Mouse (Mus musculus) embryonic facial prominence, embryonic 14.5 days (tissue): ENCODE measurements at regions not wholly inside any gene's neighbourhood (a gene's known extent, or its start where the extent isn't known, plus 50 kb on each side); places are given as distances from the start of the nearest gene placed in this dataset.

Source experiments
- ATAC-seq: fragments of 200-750 bp; cut with Nextera tagmentation; 2 replicates; pipeline ENCODE4 v1.8.0; 2017; ENCODE audit warnings: low read depth, moderate number of reproducible peaks, moderate TSS enrichment
- DNase-seq: peaks from one replicate; pipeline ENCODE4 v3.0.0-alpha.2; 2015; ENCODE audit warnings: low spot score
- H3K27ac ChIP-seq: fragments of 300-500 bp; sonication (generic); replicated peaks from 2 replicates; pipeline ENCODE4 v1.5.1; 2014; ENCODE audit warnings: low read depth, mild to moderate bottlenecking, low read length, moderate library complexity
- H3K27me3 ChIP-seq: fragments of 300-500 bp; sonication (generic); replicated peaks from 2 replicates; pipeline ENCODE4 v1.6.1; 2014; ENCODE audit warnings: low read length; ENCODE audit not compliant: control insufficient read depth, insufficient read depth
- H3K36me3 ChIP-seq: fragments of 300-500 bp; sonication (generic); 2 replicates; pipeline ENCODE4 v1.6.1; 2014; ENCODE audit warnings: low read length, mixed read lengths; ENCODE audit not compliant: control insufficient read depth, insufficient read depth
- H3K4me1 ChIP-seq: fragments of 300-500 bp; sonication (generic); 2 replicates; pipeline ENCODE4 v1.6.1; 2014; ENCODE audit warnings: antibody characterized with exemption, low read length; ENCODE audit not compliant: control insufficient read depth, insufficient read depth
- H3K4me2 ChIP-seq: fragments of 300-500 bp; sonication (generic); 2 replicates; pipeline ENCODE4 v1.6.1; 2014; ENCODE audit warnings: low read depth, mild to moderate bottlenecking, low read length, moderate library complexity, mixed read lengths
- H3K4me3 ChIP-seq: fragments of 300-500 bp; sonication (generic); 2 replicates; pipeline ENCODE4 v1.5.1; 2014; ENCODE audit warnings: low read depth, mild to moderate bottlenecking, low read length
- H3K9ac ChIP-seq: fragments of 300-500 bp; sonication (generic); 2 replicates; pipeline ENCODE4 v1.6.1; 2014; ENCODE audit warnings: low read depth, mild to moderate bottlenecking, low read length, moderate library complexity, mixed read lengths
- H3K9me3 ChIP-seq: fragments of 300-500 bp; sonication (generic); 2 replicates; pipeline ENCODE4 v1.6.1; 2016; ENCODE audit warnings: low read length; ENCODE audit not compliant: control insufficient read depth
- WGBS: fragments of 180-500 bp; shearing (Covaris S2); extraction: QIAGEN DNeasy Blood & Tissue Kit; methylation state at CpG from one replicate; pipeline ENCODE4 v1.1.7; 2014; 5-methylcytosine and 5-hydroxymethylcytosine counted together

DNA sequence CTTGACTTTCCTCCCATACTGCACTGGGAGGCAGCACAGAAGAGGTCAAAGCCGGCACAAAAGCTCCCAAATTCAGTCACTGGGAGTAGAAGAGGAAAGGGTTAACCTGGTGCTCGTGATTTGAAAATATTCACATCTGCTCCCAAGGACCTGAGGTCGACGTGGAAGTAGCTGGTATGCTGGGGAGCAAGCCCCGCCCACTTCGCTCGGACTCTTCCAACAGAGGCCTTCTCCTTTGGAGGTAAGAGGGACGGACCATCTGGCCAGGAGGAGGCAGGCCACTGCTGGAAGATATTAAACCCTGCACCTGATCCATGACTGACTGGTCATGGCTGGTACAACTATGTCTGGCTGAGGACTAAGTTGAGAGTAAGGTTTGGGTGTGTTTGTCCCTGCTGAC lies 305.7 kb downstream of the Zfp706 start:
- DNase-seq: no peak
- H3K4me1 ChIP-seq: no peaks in the 10 kb centered on the region
- no peaks in the 10 kb centered on the region for H3K27me3 ChIP-seq
- no peak overlapping the region for H3K4me2 ChIP-seq
- no peak overlapping the region for H3K9ac ChIP-seq
- no peak overlapping the region for H3K4me3 ChIP-seq
- no peak for ATAC-seq
- WGBS: 26% methylated on average over 8 of the region's 8 CpGs
- no peaks in the 10 kb centered on the region for H3K36me3 ChIP-seq
- H3K27ac ChIP-seq: no peak overlapping the region
- H3K9me3 ChIP-seq: no peaks in the 10 kb centered on the region

- Histone ChIP-seq H3K9me3 (no peaks in the 10 kb centered on the region), H3K4me1 (no peaks in the 10 kb centered on the region), H3K27me3 (no peaks in the 10 kb centered on the region), H3K4me3 (no peak overlapping the region), H3K4me2 (no peak overlapping the region), H3K9ac (no peak overlapping the region), H3K36me3 (no peaks in the 10 kb centered on the region), H3K27ac (no peak overlapping the region)
- WGBS: 82% methylated on average over 5 of the region's 5 CpGs
- ATAC-seq: no peak
- DNase-seq: no peak
Observed at GRCm38 (mm10) chr15:36700196-36700595, 307.4 kb downstream of the Zfp706 start.

DNA sequence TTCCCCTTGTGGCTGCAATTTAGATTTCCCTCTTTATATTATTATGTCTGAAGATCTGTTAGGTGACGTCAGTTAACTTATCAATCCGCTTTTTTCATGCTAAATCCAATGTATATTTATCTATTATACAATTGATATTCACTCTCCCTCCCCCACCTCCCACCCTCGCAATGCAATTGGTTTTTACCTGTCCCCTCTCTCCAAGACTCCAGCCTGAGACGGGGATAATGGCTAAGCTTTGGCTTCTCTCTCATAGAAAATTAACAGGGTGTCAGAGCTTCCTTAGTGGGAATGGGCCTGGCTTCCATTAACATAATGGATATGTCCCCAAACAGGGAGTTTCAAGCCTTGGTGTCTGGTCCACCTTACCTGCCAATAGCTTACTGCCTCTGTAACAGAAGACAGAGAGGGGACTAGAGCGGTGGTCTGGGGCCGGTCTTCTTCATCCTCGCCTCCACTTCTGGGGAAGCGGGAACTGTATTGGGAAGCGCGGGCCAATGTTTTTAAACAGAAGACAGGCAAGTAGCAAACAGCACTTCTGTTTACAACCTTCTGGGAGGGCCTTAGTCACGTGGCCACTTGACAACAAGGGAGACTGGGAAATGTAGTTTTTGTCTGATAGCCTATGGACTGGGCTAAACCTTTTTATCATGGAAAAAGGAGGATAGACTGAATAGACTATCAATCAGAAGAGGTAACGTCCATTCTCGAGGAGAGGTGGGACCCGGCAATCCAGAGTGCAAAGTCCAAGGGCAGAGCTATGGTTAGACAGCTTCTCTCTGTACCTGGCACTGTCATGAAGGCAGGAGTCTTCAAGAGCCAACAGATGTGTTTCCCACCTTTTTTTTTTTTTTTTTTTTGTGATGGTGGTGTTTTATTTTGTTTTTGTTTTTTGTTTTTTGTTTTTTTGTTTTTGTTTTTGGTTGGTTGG lies 312.1 kb downstream of the Zfp706 start:
- peak overlapping the region; percentile 41 for H3K4me2 ChIP-seq
- peak; percentile 87 for DNase-seq
- H3K9me3 ChIP-seq: no peaks in the 10 kb centered on the region
- H3K27ac ChIP-seq: no peak overlapping the region
- H3K9ac ChIP-seq: no peak overlapping the region
- no peaks in the 10 kb centered on the region for H3K36me3 ChIP-seq
- H3K27me3 ChIP-seq: no peaks in the 10 kb centered on the region
- ATAC-seq: peak; percentile 84
- peak overlapping the region; percentile 29 for H3K4me3 ChIP-seq
- H3K4me1 ChIP-seq: no peaks in the 10 kb centered on the region
- 26% methylated on average over 14 of the region's 14 CpGs for WGBS

- Histone ChIP-seq H3K9me3 (no peaks in the 10 kb centered on the region), H3K4me3 (no peak overlapping the region), H3K27ac (no peak overlapping the region), H3K4me1 (peaks cover 7% of the 10 kb centered on the region; the same call in 1 of the 2 replicates), H3K27me3 (no peaks in the 10 kb centered on the region), H3K36me3 (no peaks in the 10 kb centered on the region), H3K4me2 (no peak overlapping the region), H3K9ac (no peak overlapping the region)
- DNase-seq (no peak), ATAC-seq (no peak)
- 48% methylated on average over 15 of the region's 15 CpGs for WGBS
Observed at GRCm38 (mm10) chr15:36691002-36691652, 316.4 kb downstream of the Zfp706 start.

DNA sequence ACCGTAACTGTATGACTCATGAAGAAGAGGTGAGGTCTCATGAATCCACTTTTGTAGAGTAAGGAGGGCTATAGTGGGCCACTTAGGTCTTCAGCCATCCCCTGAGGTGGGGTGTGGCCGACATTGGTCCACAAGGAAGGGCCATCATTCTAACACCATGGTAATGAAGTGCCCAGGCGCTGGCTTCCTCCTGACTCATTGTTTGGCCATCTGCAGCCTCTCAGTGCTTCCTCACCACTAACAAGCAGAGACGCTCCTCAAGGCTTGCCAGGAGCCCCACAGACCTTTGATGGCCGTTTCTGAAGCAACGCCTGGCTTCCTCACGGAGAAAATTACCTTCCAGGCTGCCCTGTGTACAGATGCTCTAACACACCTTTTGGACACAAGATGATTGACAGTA lies 317.7 kb downstream of the Zfp706 start:
- WGBS: 82% methylated on average over 7 of the region's 7 CpGs
- Histone ChIP-seq H3K9me3 (no peaks in the 10 kb centered on the region), H3K9ac (no peak overlapping the region), H3K4me2 (no peak overlapping the region), H3K27me3 (no peaks in the 10 kb centered on the region), H3K4me3 (no peak overlapping the region), H3K36me3 (no peaks in the 10 kb centered on the region), H3K27ac (no peak overlapping the region), H3K4me1 (peaks cover 7% of the 10 kb centered on the region; the same call in 1 of the 2 replicates)
- no peak for ATAC-seq
- DNase-seq: no peak

DNA sequence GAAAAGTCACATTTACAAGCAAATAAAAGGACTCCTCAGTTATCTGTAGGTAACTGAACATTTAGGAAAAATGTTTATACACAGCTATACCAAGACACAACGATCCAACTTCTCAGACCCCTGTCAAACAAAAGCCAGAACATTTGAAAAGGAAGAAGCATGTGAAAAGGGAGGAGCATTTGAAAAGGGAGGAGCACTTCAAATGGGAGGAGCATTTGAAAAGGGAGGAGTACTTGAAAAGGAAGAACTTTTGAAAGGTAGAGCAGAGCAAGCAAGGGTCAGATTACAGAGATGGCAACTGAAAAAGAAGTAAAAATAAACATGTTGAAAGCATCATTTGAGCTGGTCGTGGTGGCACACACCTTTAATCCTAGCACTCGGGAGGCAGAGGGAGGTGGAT lies 318.3 kb downstream of the Zfp706 start:
- no peak for ATAC-seq
- no peak for DNase-seq
- no peak overlapping the region for H3K27ac ChIP-seq
- 56% methylated on average over 3 of the region's 3 CpGs for WGBS
- H3K36me3 ChIP-seq: no peaks in the 10 kb centered on the region
- H3K9me3 ChIP-seq: no peaks in the 10 kb centered on the region
- no peak overlapping the region for H3K9ac ChIP-seq
- H3K4me3 ChIP-seq: no peak overlapping the region
- no peak overlapping the region for H3K4me2 ChIP-seq
- H3K27me3 ChIP-seq: no peaks in the 10 kb centered on the region
- peaks cover 7% of the 10 kb centered on the region; the same call in 1 of the 2 replicates for H3K4me1 ChIP-seq

DNA sequence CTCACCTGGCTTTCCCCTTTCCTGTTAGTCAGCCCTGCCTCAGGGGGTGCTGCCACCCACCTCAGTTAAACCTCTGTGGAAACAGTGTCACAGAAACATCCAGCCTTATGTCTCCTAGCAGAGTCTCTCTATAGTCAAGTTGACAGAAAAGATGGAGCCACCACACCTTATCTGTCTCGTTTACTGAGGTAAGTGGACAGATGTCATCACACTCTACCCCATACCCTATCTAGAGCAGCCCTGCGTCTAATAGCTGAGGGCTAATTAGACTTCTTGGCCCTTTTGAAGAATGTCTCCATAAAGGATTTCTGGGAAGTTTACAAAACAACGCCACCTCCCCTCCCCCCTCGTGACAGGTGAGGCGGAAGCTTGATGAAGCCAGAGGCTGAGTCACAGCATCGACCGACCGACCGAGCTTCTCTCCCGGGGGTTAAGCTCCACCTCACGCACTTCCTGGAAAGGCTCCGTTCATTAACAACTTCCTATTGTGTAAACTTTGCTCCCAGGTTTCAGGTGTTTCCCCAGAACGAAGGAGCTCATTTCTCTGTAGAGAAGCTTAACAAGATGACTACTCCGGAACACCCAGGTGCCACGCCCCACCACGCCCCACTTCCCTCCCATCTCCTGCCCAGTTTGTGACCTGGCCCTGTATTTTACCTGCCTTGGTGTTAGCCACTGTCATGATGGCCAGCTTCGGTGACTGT lies 319.4 kb downstream of the Zfp706 start:
- H3K27me3 ChIP-seq: no peaks in the 10 kb centered on the region
- peak overlapping the region; percentile 17 for H3K4me3 ChIP-seq
- H3K4me1 ChIP-seq: peaks cover 7% of the 10 kb centered on the region; the same call in 1 of the 2 replicates
- WGBS: 9% methylated on average over 17 of the region's 17 CpGs
- ATAC-seq (peak; percentile 63; the same call in 1 of the 2 replicates), DNase-seq (peak; percentile 52)
- peak overlapping the region; percentile 43 for H3K4me2 ChIP-seq
- H3K9me3 ChIP-seq: no peaks in the 10 kb centered on the region
- no peak overlapping the region for H3K9ac ChIP-seq
- H3K27ac ChIP-seq: no peak overlapping the region
- no peaks in the 10 kb centered on the region for H3K36me3 ChIP-seq

- Histone ChIP-seq H3K36me3 (no peaks in the 10 kb centered on the region), H3K27me3 (no peaks in the 10 kb centered on the region), H3K4me3 (no peak overlapping the region), H3K9me3 (no peaks in the 10 kb centered on the region), H3K4me1 (peaks cover 7% of the 10 kb centered on the region; the same call in 1 of the 2 replicates), H3K27ac (no peak overlapping the region), H3K4me2 (no peak overlapping the region), H3K9ac (no peak overlapping the region)
- 72% methylated on average over 7 of the region's 7 CpGs for WGBS
- DNase-seq (no peak), ATAC-seq (no peak)
Observed at GRCm38 (mm10) chr15:36684684-36685083, 322.9 kb downstream of the Zfp706 start.
